Mouse (Mus musculus) liver, postnatal 0 days (tissue): ENCODE data around the gene Taok3.

ENCODE experiments used
- CTCF ChIP-seq: sonication (generic); IDR thresholded peaks from 2 replicates; pipeline ENCODE4 v1.5.1; 2016; ENCODE audit warnings: antibody characterized with exemption, low read depth
- EP300 ChIP-seq: IDR thresholded peaks from 2 replicates; pipeline ENCODE4 v1.6.1; 2016; ENCODE audit warnings: antibody characterized with exemption, low read depth, mild to moderate bottlenecking

GRCm38 (mm10) chr5:117137011-117137410 lies 17.1 kb downstream of the Taok3 start:
- TF ChIP-seq CTCF (no peak), EP300 (no peak)
